Mouse (Mus musculus): ENCODE data around the gene Eef1a1.
A peak's percentile ranks its signal among the peaks of the same experiment; 100 is the strongest.

- peak; percentile 28 for TF ChIP-seq CTCF (IDR thresholded peaks at IDR 0.05; ENCODE audit: low read depth)
- TF ChIP-seq EP300 (IDR thresholded peaks at IDR 0.05; ENCODE audit: low read depth), result no peak
These were observed 56.5 kb downstream of the Eef1a1 start for GRCm38 (mm10) chr9:78432471-78432870.
